Mouse (Mus musculus): ENCODE measurements around the gene Rsph14. TPM values are rescaled to one million over a fixed set of nuclear protein-coding genes. Genes with fewer than 3 reads are reported as not detected.

Rsph14 gene
- total and polyA plus RNA-seq, 3 experiments, result not detected

DNA sequence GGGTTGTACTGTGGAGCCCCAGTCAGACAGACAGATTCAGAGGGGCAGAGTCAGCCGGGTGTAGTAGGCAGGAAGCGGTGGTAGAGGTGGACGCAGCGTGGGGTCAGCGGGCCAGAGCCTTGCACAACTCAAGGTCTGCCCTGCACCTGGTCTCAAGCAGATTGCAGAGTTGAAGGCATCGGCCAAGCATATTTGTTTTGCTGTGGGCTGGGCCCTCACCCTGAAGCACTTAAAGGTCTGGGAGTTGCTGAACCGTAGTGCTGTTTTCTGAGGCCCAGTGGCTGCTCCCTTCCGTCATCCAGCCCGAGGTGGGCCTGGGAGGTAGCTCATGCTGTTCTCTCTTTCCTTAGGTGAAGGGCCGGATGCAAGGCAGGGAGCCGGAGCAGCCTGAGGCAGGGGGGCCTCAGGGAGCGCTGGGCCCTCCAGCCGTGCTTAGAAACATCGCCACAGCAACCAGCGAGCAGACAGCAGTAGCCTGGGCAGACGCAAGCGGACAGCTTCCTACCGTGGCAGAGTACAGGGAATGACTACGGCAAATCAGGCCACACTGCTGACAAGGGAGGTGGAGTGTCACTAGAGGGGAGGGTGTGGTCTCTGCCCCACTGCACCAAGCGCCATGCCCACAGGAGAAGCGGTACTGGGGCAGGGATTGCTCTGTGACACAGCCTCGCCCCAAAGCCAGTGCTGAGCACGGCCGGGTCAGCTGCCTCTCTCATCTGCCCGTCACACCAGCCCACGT is 41.6 kb downstream of the Rsph14 start:
- Histone ChIP-seq H3K9me3 (replicated peaks; ENCODE audit: insufficient read depth, low read length) (no peaks in the 10 kb centered on the region), H3K79me2 (ENCODE audit: control insufficient read depth, insufficient read depth, low read length, poor library complexity) (no peaks in the 10 kb centered on the region), H3K4me3 (ENCODE audit: control insufficient read depth in 1 of 2, insufficient read depth in 1 of 2, low read depth in 2 of 2, low read length in 2 of 2) (no peak overlapping the region), H3K9ac (ENCODE audit: control insufficient read depth, low read depth, low read length, poor library complexity, severe bottlenecking) (no peak overlapping the region), H3K27me3 (ENCODE audit: control insufficient read depth in 1 of 2, insufficient read depth in 2 of 2, low read length in 2 of 2) (no peaks in the 10 kb centered on the region), H3K4me1 (ENCODE audit: control insufficient read depth in 1 of 2, insufficient read depth in 2 of 2, low read length in 2 of 2) (no peaks in the 10 kb centered on the region), H3K27ac (ENCODE audit: control insufficient read depth, low read depth, low read length) (no peak overlapping the region), H3K36me3 (ENCODE audit: control insufficient read depth in 1 of 2, insufficient read depth in 2 of 2, low read length in 2 of 2) (no peaks in the 10 kb centered on the region)
- no peak for TF ChIP-seq ZKSCAN1 (IDR thresholded peaks at IDR 0.05; ENCODE audit: low read depth, low read length)
- TF ChIP-seq ZNF384 (IDR thresholded peaks at IDR 0.05; ENCODE audit: low read depth, low read length), result no peak
- TF ChIP-seq BHLHE40 (IDR thresholded peaks at IDR 0.05; ENCODE audit: borderline replicate concordance, low read depth, low read length), result no peak
- TF ChIP-seq MAX (IDR thresholded peaks at IDR 0.05; ENCODE audit: low read length), result no peak
- DNase-seq (ENCODE audit: low read depth, low spot score), result no peak

DNA sequence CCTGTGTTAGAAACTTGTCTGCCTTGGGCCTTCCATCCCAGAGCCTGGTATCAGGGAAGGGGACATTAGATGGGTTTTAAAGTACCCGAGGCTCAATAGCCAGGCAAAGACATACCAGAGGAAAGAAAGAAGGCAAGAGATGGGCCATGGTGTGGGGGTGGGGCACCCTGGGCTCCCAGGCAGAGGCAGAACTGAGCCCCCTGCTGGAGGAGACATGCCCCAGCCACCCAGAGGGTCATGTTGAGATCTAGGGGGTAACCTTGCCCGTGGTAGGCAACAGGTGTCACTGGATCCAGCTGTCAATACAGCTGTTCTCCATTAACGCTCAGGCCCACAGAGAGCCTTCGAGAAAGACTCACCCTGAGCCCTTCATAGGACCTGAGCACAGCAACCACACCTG is 42.6 kb downstream of the Rsph14 start:
- Histone ChIP-seq H3K36me3 (ENCODE audit: control insufficient read depth in 1 of 2, insufficient read depth in 2 of 2, low read length in 2 of 2) (no peaks in the 10 kb centered on the region), H3K9ac (ENCODE audit: control insufficient read depth, low read depth, low read length, poor library complexity, severe bottlenecking) (no peak overlapping the region), H3K27me3 (ENCODE audit: control insufficient read depth in 1 of 2, insufficient read depth in 2 of 2, low read length in 2 of 2) (no peaks in the 10 kb centered on the region), H3K27ac (ENCODE audit: control insufficient read depth, low read depth, low read length) (no peak overlapping the region), H3K4me1 (ENCODE audit: control insufficient read depth in 1 of 2, insufficient read depth in 2 of 2, low read length in 2 of 2) (no peaks in the 10 kb centered on the region), H3K79me2 (ENCODE audit: control insufficient read depth, insufficient read depth, low read length, poor library complexity) (no peaks in the 10 kb centered on the region), H3K4me3 (ENCODE audit: control insufficient read depth in 1 of 2, insufficient read depth in 1 of 2, low read depth in 2 of 2, low read length in 2 of 2) (no peak overlapping the region), H3K9me3 (replicated peaks; ENCODE audit: insufficient read depth, low read length) (no peaks in the 10 kb centered on the region)
- TF ChIP-seq MXI1 (IDR thresholded peaks at IDR 0.05; ENCODE audit: low read depth, low read length), result no peak
- TF ChIP-seq ZNF384 (IDR thresholded peaks at IDR 0.05; ENCODE audit: low read depth, low read length), result no peak
- no peak for TF ChIP-seq USF1 (IDR thresholded peaks at IDR 0.05; ENCODE audit: low read depth, low read length)
- TF ChIP-seq MYC (IDR thresholded peaks at IDR 0.05; ENCODE audit: low read depth, low read length), result no peak
- no peak for TF ChIP-seq GABPA (IDR thresholded peaks at IDR 0.05; ENCODE audit: low read depth, low read length)
- TF ChIP-seq ZKSCAN1 (IDR thresholded peaks at IDR 0.05; ENCODE audit: low read depth, low read length), result no peak
- no peak for TF ChIP-seq TAL1 (IDR thresholded peaks at IDR 0.05; ENCODE audit: low read length)
- TF ChIP-seq NRF1 (IDR thresholded peaks at IDR 0.05; ENCODE audit: insufficient read depth, low read depth, low read length, poor library complexity, severe bottlenecking), result no peak
- no peak for TF ChIP-seq GATA1 (IDR thresholded peaks at IDR 0.05; ENCODE audit: low read depth, low read length)
- TF ChIP-seq POLR2AphosphoS2 (IDR thresholded peaks at IDR 0.05; ENCODE audit: low read length), result no peak
- no peak for TF ChIP-seq MAZ (IDR thresholded peaks at IDR 0.05; ENCODE audit: low read depth, low read length)
- no peak for TF ChIP-seq ELF1 (IDR thresholded peaks at IDR 0.05; ENCODE audit: low read depth, low read length)
- TF ChIP-seq E2F4 (IDR thresholded peaks at IDR 0.05; ENCODE audit: borderline replicate concordance, low read depth, low read length), result no peak
- TF ChIP-seq RCOR1 (IDR thresholded peaks at IDR 0.05; ENCODE audit: low read depth, low read length), result no peak
- no peak for TF ChIP-seq CHD1 (IDR thresholded peaks at IDR 0.05; ENCODE audit: low read depth, low read length)
- TF ChIP-seq MAFK (IDR thresholded peaks at IDR 0.05; ENCODE audit: borderline replicate concordance, low read depth, low read length), result no peak
- no peak for TF ChIP-seq KAT2A (conservative IDR thresholded peaks at IDR 0.05; ENCODE audit: low read depth, low read length)
- DNase-seq (ENCODE audit: low read depth, low spot score), result no peak
